Mouse (Mus musculus): ENCODE measurements around the gene Wrap73. TPM values are rescaled to one million over a fixed set of nuclear protein-coding genes. Genes with fewer than 3 reads are reported as not detected.
A peak's percentile ranks its signal among the peaks of the same experiment; 100 is the strongest.

Gene Wrap73
- polyA plus RNA-seq, 1 experiment from 2014 or later = 43.5 TPM

DNA sequence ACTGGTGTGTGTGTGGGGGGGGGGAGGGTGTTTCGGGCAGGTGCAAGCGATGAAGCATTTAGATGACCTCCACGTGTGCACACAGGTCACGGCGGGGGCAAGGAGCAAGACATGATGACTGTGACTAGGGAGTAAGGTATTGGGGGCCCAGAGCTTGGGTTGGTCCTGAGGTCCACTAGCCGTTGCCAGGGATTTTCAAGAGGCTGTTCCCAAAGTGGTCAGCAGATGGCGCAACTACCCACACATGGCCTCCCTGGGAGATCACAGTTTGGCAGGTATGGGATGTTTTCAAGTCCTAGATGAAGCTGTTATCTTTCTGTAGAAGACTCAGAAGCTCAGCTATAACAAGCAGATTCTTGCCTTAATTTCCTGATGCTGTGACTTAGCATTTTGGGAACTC lies 21.1 kb downstream of the Wrap73 start:
- Histone ChIP-seq H3K27ac (ENCODE audit: low read length) (no peak overlapping the region), H3K9ac (ENCODE audit: low read depth, low read length) (no peak overlapping the region), H3K4me3 (ENCODE audit: low read depth, low read length) (no peak overlapping the region), H3K36me3 (ENCODE audit: control insufficient read depth, insufficient read depth, low read length) (no peaks in the 10 kb centered on the region), H3K4me2 (ENCODE audit: low read length) (no peak overlapping the region), H3K9me3 (replicated peaks; ENCODE audit: control insufficient read depth, low read length, poor library complexity, severe bottlenecking) (no peaks in the 10 kb centered on the region), H3K4me1 (ENCODE audit: control insufficient read depth, insufficient read depth, low read length) (peaks cover 19% of the 10 kb centered on the region), H3K27me3 (ENCODE audit: control insufficient read depth, insufficient read depth, low read depth, low read length) (no peaks in the 10 kb centered on the region)
- no peak for ATAC-seq
- WGBS = 11% methylated on average over 7 of the region's 7 CpGs

DNA sequence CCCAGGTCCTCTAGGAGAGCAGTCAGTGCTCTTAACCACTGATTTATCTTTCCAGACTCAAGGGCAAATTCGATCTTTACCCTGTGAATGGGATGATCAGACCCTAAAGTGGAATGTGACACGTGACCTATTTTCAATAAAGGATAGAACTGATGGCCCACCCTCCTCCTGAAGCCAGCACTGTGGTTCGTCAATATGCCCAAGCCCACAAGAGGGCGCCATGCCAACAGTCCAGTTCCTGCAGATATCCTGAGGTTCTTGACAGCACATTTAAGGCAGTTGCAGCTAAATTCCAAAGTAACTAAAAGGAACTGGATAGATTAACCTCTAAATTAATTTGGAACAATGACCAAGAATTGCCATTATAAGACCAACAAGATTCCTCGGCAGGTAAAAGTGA lies 24.9 kb downstream of the Wrap73 start:
- Histone ChIP-seq H3K27ac (ENCODE audit: low read length) (no peak overlapping the region), H3K9me3 (replicated peaks; ENCODE audit: control insufficient read depth, low read length, poor library complexity, severe bottlenecking) (no peaks in the 10 kb centered on the region), H3K4me3 (ENCODE audit: low read depth, low read length) (no peak overlapping the region), H3K4me2 (ENCODE audit: low read length) (no peak overlapping the region), H3K4me1 (ENCODE audit: control insufficient read depth, insufficient read depth, low read length) (peaks cover 14% of the 10 kb centered on the region), H3K27me3 (ENCODE audit: control insufficient read depth, insufficient read depth, low read depth, low read length) (peaks cover 29% of the 10 kb centered on the region), H3K36me3 (ENCODE audit: control insufficient read depth, insufficient read depth, low read length) (no peaks in the 10 kb centered on the region), H3K9ac (ENCODE audit: low read depth, low read length) (no peak overlapping the region)
- no peak for ATAC-seq
- WGBS = 29% methylated on average over 5 of the region's 5 CpGs

- no peak for ATAC-seq
- peaks cover 36% of the 10 kb centered on the region for H3K27me3 ChIP-seq (ENCODE audit: control insufficient read depth, insufficient read depth, low read depth, low read length)
- H3K9ac ChIP-seq (ENCODE audit: low read depth, low read length) = no peak overlapping the region
Observed at GRCm38 (mm10) chr4:154170021-154170420, 27.8 kb downstream of the Wrap73 start.

GRCm38 (mm10) chr4:154170506-154171150 lies 28.5 kb downstream of the Wrap73 start, which contains the start of gene Megf6:
Gene Megf6, plus strand, starts transcription at chr4:154170730.
- Histone ChIP-seq H3K36me3 (ENCODE audit: control insufficient read depth, insufficient read depth, low read length) (no peaks in the 10 kb centered on the region), H3K4me3 (ENCODE audit: low read depth, low read length) (peak within 1 kb of the TSS; percentile 49), H3K9me3 (replicated peaks; ENCODE audit: control insufficient read depth, low read length, poor library complexity, severe bottlenecking) (no peaks in the 10 kb centered on the region), H3K9ac (ENCODE audit: low read depth, low read length) (peak within 1 kb of the TSS; percentile 58), H3K4me1 (ENCODE audit: control insufficient read depth, insufficient read depth, low read length) (peaks cover 14% of the 10 kb centered on the region), H3K27ac (ENCODE audit: low read length) (no peak within 1 kb of the TSS), H3K4me2 (ENCODE audit: low read length) (peak within 1 kb of the TSS; percentile 95), H3K27me3 (ENCODE audit: control insufficient read depth, insufficient read depth, low read depth, low read length) (peaks cover 36% of the 10 kb centered on the region)
- under 1% methylated on average over 44 of the region's 61 CpGs for WGBS
- peak; percentile 48; the same call in 1 of the 2 replicates for ATAC-seq

More at GRCm38 (mm10) chr4:154170021-154170420, 27.8 kb downstream of the Wrap73 start:
- H3K27ac ChIP-seq (ENCODE audit: low read length) = no peak overlapping the region
- peak overlapping the region; percentile 95 for H3K4me2 ChIP-seq (ENCODE audit: low read length)
- 2% methylated on average over 15 of the region's 15 CpGs for WGBS
- no peaks in the 10 kb centered on the region for H3K36me3 ChIP-seq (ENCODE audit: control insufficient read depth, insufficient read depth, low read length)
- peaks cover 14% of the 10 kb centered on the region for H3K4me1 ChIP-seq (ENCODE audit: control insufficient read depth, insufficient read depth, low read length)
- peak overlapping the region; percentile 49 for H3K4me3 ChIP-seq (ENCODE audit: low read depth, low read length)
- H3K9me3 ChIP-seq (replicated peaks; ENCODE audit: control insufficient read depth, low read length, poor library complexity, severe bottlenecking) = no peaks in the 10 kb centered on the region

DNA sequence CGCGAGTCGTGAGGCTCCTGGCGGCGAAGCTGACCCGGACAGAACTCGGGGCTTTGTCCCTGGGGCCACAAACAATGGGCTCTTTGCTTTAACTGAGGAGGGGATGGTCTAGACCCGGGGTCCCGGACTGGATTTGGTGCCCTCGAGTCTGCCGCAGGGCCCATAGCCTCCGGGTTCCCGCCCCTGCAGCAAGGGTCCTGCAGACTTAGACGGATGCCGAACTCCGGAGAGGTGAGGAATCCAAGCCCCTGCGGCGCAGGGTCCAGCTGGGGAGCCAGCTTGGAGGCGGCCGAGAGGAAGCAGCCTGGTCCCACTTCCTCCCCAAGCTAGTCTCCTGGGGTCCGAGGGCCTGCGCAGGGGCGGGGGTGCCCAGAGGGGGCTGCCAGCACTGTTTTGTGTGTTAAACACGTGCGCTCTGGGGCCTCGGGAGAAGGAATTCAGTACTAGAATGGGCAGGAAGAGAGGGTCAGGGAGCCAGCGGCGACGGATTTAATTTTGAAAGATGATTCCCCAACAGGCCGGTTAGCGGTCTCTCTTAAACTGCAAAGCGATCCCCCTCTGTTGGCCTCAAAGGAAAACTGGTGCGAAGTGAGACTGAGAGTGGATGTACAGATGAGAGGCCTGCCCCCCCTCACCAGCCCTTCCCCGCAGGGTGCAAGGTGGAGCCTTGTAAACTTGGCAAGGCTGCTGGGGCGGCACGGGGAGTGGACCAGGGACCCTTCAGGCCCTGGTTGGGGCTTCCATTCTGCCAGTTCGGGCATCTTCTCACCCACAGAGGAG lies 29.2 kb downstream of the Wrap73 start:
- H3K9me3 ChIP-seq (replicated peaks; ENCODE audit: control insufficient read depth, low read length, poor library complexity, severe bottlenecking) = no peaks in the 10 kb centered on the region
- no peak overlapping the region for H3K27ac ChIP-seq (ENCODE audit: low read length)
- H3K4me1 ChIP-seq (ENCODE audit: control insufficient read depth, insufficient read depth, low read length) = peaks cover 14% of the 10 kb centered on the region
- H3K4me3 ChIP-seq (ENCODE audit: low read depth, low read length) = peak overlapping the region; percentile 49
- WGBS = under 1% methylated on average over 36 of the region's 37 CpGs
- peak overlapping the region; percentile 95 for H3K4me2 ChIP-seq (ENCODE audit: low read length)
- ATAC-seq = peak; percentile 32; the same call in 1 of the 2 replicates
- H3K36me3 ChIP-seq (ENCODE audit: control insufficient read depth, insufficient read depth, low read length) = no peaks in the 10 kb centered on the region
- H3K27me3 ChIP-seq (ENCODE audit: control insufficient read depth, insufficient read depth, low read depth, low read length) = peaks cover 36% of the 10 kb centered on the region
- H3K9ac ChIP-seq (ENCODE audit: low read depth, low read length) = peak overlapping the region; percentile 58

DNA sequence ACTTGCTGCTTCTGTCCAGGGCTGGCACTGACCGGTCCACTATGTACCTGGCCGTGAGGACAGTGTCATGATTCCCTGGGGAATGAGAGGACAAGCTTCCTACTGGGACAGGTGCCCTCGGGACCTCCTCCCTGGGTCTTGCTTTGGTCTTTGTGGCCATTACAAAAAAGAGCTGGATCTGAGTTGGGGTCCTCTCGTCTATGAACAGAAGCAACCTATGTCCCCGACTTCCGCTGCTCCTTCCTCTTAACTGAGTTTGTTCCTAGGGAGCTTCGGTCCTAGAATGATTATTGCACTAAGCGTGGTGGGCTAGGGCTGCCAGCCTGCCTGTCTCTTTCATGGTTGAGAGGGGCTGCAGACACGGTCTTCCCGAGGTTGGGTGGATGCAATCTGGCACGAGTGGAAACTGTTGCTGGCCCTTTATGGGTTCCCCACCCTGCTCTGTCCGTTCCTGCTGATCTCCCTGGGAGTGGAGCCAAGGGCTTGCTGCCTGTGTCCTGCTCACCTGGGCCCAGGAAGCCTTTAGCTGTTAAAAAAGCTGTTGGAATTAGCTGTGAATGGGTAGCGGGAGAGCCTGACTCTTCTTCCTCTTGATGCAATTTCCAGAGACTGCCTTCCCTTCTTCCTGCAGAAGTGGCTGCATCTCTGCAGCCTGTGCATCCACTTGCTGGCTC lies 29.9 kb downstream of the Wrap73 start:
- ATAC-seq = no peak
- 0 out of 2 replicates have a peak overlapping the region, but pooled peaks have one; percentile 49 for H3K4me3 ChIP-seq (ENCODE audit: low read depth, low read length)

GRCm38 (mm10) chr4:154177257-154177656 lies 35.1 kb downstream of the Wrap73 start:
- 73% methylated on average over 8 of the region's 8 CpGs for WGBS
- H3K4me3 ChIP-seq (ENCODE audit: low read depth, low read length) = no peak overlapping the region
- peaks cover 7% of the 10 kb centered on the region; the same call in 1 of the 2 replicates for H3K27me3 ChIP-seq (ENCODE audit: control insufficient read depth, insufficient read depth, low read depth, low read length)
- ATAC-seq = no peak
- no peaks in the 10 kb centered on the region for H3K4me1 ChIP-seq (ENCODE audit: control insufficient read depth, insufficient read depth, low read length)
- H3K9me3 ChIP-seq (replicated peaks; ENCODE audit: control insufficient read depth, low read length, poor library complexity, severe bottlenecking) = no peaks in the 10 kb centered on the region
- no peaks in the 10 kb centered on the region for H3K36me3 ChIP-seq (ENCODE audit: control insufficient read depth, insufficient read depth, low read length)
- no peak overlapping the region for H3K9ac ChIP-seq (ENCODE audit: low read depth, low read length)
- H3K27ac ChIP-seq (ENCODE audit: low read length) = no peak overlapping the region
- H3K4me2 ChIP-seq (ENCODE audit: low read length) = no peak overlapping the region

More for the DNA sequence above, 29.9 kb downstream of the Wrap73 start:
- Histone ChIP-seq H3K36me3 (ENCODE audit: control insufficient read depth, insufficient read depth, low read length) (no peaks in the 10 kb centered on the region), H3K4me2 (ENCODE audit: low read length) (peak overlapping the region; percentile 95), H3K27me3 (ENCODE audit: control insufficient read depth, insufficient read depth, low read depth, low read length) (peaks cover 36% of the 10 kb centered on the region), H3K27ac (ENCODE audit: low read length) (no peak overlapping the region), H3K9ac (ENCODE audit: low read depth, low read length) (no peak overlapping the region), H3K4me1 (ENCODE audit: control insufficient read depth, insufficient read depth, low read length) (peaks cover 14% of the 10 kb centered on the region), H3K9me3 (replicated peaks; ENCODE audit: control insufficient read depth, low read length, poor library complexity, severe bottlenecking) (no peaks in the 10 kb centered on the region)
- 40% methylated on average over 13 of the region's 13 CpGs for WGBS

DNA sequence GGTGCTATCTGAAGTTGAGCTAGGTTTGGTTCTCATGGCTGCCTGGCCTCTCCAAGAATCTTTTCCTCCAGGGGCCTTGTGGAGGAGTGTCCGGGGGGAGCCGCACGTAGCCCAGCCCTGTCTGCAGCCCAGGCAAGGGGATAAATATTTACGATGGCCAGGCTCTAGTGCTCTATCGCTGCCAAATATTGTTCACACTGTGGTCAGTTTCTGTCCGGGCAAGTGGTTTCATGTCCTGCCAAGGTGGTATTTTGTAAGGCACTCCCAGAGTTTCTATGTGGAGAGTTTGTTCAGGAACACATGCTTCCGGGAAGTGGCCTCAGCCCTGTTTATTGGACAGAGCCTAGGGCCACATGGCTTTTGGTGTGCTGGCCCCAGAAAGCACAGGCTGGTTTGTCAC lies 38.8 kb downstream of the Wrap73 start:
- 93% methylated on average over 7 of the region's 7 CpGs for WGBS
- Histone ChIP-seq H3K9ac (ENCODE audit: low read depth, low read length) (no peak overlapping the region), H3K4me3 (ENCODE audit: low read depth, low read length) (no peak overlapping the region), H3K4me1 (ENCODE audit: control insufficient read depth, insufficient read depth, low read length) (no peaks in the 10 kb centered on the region), H3K36me3 (ENCODE audit: control insufficient read depth, insufficient read depth, low read length) (no peaks in the 10 kb centered on the region), H3K27me3 (ENCODE audit: control insufficient read depth, insufficient read depth, low read depth, low read length) (no peaks in the 10 kb centered on the region), H3K27ac (ENCODE audit: low read length) (no peak overlapping the region), H3K4me2 (ENCODE audit: low read length) (no peak overlapping the region), H3K9me3 (replicated peaks; ENCODE audit: control insufficient read depth, low read length, poor library complexity, severe bottlenecking) (no peaks in the 10 kb centered on the region)
- ATAC-seq = no peak
